Mouse (Mus musculus) megakaryocyte progenitor cell, adult 5-6 weeks (primary cell): Measurements from ENCODE around the gene Nbea. TPM values are rescaled to one million over a fixed set of nuclear protein-coding genes. Genes with fewer than 3 reads are reported as not detected.
A peak's percentile ranks its signal among the peaks of the same experiment; 100 is the strongest.

Source experiments
- ATAC-seq: replicated peaks from 2 replicates; pipeline ENCODE4 v1.8.0; 2016; ENCODE audit warnings: mild to moderate bottlenecking, moderate TSS enrichment, inconsistent platforms; ENCODE audit not compliant: poor library complexity
- total RNA-seq, 2 experiments: library from RNA; stranded (forward) in 1 of 2; stranded (reverse) in 1 of 2; fragments of 157-497, 149-512 nt in 1 of 2; fragments of 200-1000 nt in 1 of 2; gene quantifications; 2 replicates each; pipeline versions ENCODE4 v1.2.3 to v1.2.4; 2015 to 2017

The Nbea gene
- total RNA-seq, 2 experiments from 2014 or later, result under 0.01 TPM; not detected in 1

GRCm38 (mm10) chr3:55755805-55756601 is 427.5 kb downstream of the Nbea start:
- ATAC-seq, result no peak

DNA sequence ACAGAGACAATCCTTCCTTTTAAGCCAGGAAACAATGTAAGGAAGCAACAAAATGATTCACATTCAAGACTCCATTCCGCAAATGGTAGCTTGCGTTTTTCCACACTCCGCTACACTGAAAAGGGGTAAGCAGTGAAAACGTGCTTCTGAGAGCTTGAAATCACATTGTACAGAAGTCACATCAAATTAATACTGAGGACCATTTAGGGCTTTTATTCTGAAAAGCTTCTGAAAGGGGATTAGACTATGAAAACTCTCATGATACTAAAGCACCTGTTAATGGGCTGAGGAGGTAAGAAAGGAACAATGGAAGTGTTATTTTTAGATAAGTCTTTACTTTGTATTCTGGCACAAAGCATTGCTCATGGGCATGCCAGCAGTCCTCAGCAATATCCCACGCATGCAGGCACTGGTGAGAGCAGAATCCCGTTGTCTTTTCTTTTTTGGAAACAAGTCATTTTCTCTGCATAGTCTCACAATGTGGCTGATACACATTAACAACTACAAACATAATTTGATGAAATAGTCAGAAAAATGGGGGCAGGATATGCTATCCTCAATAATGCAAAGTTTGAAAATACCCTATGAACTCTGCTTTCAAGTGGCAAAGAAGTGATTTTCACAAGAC is 428.4 kb downstream of the Nbea start:
- ATAC-seq, result no peak

- ATAC-seq, result no peak
These were observed 429.6 kb downstream of the Nbea start for GRCm38 (mm10) chr3:55753872-55754271.

GRCm38 (mm10) chr3:55752558-55752957 is 430.9 kb downstream of the Nbea start:
- ATAC-seq, result no peak

DNA sequence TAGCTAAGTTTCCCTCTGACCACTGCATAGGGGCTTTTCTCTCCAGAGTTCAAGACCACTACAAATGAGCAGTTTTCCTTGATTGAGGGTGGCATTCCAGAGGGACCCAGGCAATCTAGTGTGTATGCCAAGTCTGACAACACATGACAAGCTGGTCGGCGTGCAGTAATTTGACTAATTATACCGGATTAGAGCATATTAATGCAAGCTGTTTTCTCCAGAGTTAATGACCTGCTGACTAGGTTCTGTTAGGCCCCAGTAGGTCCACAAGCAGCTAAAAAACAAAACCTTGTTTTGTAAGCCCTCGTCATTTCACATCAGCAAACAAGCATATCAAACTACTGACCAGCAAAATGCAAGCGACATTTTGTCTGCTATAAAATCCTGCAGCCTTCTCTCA is 432.1 kb downstream of the Nbea start:
- ATAC-seq, result no peak

GRCm38 (mm10) chr3:55750445-55751065 is 432.9 kb downstream of the Nbea start:
- ATAC-seq, result no peak

- ATAC-seq, result peak; percentile 87
These were observed 439.6 kb downstream of the Nbea start for GRCm38 (mm10) chr3:55743885-55744284.

DNA sequence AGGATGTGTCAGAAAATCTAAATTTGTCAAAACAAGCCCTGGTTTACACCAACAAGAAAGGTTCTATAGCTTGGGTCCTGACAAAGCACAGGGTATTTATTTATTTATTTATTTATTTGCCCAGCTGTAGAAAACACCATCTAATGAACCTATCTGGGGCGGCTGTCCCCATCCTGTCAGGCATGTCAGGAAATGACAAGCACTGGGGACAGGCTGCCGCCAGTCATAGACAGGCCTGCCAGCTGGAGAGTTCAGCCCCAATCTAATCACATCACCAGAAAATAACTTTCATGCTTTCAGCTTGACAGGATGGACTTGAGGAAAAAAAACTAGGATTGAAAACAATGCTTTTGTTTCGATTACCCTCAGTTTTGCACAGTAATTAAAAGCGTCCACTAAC is 440.8 kb downstream of the Nbea start:
- no peak for ATAC-seq

- ATAC-seq, result no peak
These were observed 441.3 kb downstream of the Nbea start for GRCm38 (mm10) chr3:55742218-55742617.

DNA sequence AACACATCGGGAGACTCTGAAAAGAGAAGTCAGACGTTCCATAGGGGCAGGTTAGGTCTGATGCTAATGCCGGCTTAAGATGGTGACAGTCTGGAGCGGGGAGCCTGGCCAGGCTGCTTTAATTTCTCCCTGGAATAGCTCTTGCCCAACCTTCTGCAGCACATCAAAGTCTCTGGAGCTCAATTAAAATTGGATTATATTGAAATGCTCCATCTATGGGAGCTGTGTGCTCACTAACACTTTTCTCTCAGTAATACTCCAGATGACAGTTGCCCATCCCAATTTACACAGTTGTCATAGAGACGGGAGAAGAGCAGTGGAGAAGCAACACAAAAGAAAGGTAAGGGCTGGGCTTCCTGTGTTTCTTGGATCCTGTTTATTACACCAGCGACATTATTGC is 442.1 kb downstream of the Nbea start:
- no peak for ATAC-seq

DNA sequence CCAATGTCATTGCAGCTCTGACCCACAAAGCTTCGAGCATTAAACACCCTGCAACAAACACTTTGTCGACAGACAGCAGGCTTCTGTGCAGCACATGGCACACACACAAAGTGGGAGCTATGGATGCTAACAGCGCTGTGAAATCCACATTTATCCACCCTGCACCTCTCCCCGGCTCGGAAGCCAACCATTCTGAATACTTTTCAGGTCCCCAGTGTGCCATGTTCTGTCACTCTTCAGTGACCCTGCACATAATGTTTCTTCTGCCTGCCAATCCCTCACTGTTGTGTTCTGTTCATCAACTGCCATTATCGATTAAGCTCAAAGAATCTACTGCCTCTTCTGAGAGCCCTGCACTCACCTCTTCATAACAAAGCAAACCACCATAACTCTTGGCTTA is 449.8 kb downstream of the Nbea start:
- ATAC-seq, result no peak

DNA sequence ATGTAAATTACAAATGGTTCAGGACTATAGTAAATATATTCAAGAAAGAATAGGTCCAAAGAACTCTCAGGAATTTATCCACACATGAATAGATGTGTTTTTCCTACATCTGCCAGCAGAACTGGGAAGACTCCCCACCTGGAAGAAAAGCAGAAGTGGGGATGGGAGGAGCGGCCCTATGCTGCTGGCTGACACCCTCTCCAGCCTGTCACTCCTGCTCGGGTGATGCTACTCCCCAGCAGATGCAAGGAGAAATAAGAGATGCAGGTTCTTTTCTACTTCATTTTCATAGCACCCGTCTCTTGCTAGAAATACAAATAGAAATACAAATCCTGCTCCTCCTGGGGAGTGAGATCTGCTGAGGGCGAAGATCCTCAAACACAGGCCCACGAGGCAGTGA is 453.0 kb downstream of the Nbea start:
- ATAC-seq, result no peak

- ATAC-seq, result no peak
These were observed 453.4 kb downstream of the Nbea start for GRCm38 (mm10) chr3:55730142-55730541.

DNA sequence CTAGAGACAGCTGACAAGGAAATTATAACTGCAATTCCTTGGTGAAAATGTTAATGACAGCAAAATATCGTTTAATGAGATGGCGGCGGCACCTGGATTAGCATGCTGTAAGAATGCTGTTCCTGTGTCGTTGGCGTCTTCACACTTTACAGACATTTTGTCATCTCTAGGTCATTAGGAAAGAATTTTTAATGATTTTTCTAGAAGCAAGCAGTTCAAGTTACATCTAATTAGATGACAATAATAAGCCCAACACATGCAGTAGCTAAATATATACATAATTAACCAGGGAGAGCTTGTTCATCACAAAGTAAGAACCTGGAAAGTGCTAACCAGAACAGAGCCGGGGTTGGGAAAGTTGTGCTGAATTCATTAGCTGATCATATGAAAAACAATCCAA is 469.2 kb downstream of the Nbea start:
- no peak for ATAC-seq

DNA sequence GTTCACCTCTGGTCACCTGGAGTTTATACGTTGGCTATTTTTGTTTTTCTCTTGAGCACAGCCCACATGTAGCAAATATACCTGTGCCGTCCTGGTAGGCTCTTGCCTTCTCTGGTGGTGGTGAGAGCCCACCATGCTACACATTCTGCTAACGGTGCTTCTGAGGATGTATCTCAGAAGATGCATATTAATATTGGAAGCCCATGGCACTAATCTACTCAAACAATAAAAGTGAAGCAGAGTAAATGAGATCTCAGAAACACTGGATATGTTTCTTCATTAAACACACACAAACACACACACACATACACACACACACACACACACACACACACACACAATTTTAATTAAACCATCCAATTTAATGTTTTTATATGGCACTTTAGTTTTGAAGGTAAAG is 469.6 kb downstream of the Nbea start:
- no peak for ATAC-seq

DNA sequence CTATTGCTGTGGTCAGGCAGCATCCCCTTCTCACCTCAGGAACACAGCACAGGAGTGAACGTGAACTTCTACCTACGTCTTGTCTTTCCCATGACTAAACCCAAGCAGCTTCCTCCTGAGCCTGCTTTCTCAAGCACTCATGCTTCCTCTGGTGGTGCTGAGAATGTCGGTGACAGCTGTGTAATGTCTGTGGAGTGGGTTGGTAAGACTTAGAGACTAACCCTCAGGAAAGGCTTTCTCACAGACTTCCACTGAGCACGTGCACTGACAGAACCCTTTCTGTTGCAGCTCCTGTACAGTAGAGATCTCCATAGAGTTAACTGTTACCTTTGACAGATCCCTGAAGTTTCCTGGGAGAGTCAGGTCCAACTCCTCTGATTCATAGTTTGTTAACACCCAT is 473.2 kb downstream of the Nbea start:
- no peak for ATAC-seq

- no peak for ATAC-seq
These were observed 481.9 kb downstream of the Nbea start for GRCm38 (mm10) chr3:55701632-55702031.

GRCm38 (mm10) chr3:55697174-55697573 is 486.3 kb downstream of the Nbea start:
- ATAC-seq, result no peak

DNA sequence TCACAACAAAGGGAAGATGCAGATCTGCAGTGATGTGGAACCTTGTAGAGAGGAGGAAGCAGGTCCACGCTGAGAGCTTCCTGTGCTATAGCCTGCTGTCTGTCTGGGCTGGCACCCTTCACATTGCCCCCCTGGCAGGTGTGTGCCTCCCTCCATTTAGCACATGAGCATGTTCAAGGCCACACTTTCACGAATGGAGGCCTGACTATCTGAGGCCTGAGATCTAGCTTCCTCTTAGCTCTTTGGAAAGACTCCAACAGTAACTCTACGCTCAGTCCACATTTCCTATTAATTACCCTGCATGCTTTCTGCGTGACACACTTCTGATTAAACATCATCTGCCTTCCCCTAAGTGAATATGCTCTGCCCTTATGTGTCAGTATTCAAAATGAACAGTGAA is 490.4 kb downstream of the Nbea start:
- ATAC-seq, result no peak; the same call in 1 of the 2 replicates

- no peak for ATAC-seq
These were observed 495.4 kb downstream of the Nbea start for GRCm38 (mm10) chr3:55688098-55688497.

DNA sequence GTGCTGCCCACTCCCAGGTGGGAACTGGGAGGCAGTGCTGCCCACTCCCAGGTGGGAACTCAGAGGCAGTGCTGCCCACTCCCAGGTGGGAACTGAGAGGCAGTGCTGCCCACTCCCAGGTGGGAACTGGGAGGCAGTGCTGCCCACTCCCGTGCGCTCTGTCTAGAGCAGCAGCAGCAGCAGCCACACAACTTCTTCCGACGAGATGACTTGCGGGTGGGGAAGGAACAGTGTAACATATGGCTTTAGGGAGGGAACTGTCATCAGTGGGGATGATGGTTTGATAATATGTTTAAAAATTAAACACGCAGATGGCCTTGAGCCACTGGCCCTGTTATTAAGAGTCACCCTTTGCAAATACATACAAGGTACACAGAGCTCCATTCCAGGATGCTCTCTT is 496.5 kb downstream of the Nbea start:
- ATAC-seq, result no peak

GRCm38 (mm10) chr3:55685627-55686026 is 497.9 kb downstream of the Nbea start:
- ATAC-seq, result no peak
